In genomic region chr4:141771823-141772222, GRCm38 (mm10) we compare ENCODE assay signal across 26 mouse cellular contexts. TPM values are rescaled to one million over a fixed set of nuclear protein-coding genes. Genes with fewer than 3 reads are reported as not detected.
A peak's percentile ranks its signal among the peaks of the same experiment; 100 is the strongest.
DNase-seq lines count a peak whose midpoint lies in the region; ATAC-seq and TF ChIP-seq lines count a peak whose summit lies in the region.
"Had no signal": no experiment of that assay in that cellular context is flagged by ENCODE, and none has a peak within 500 bp of the region (broad histone marks: within the 10 kb centered on the region; RNA-seq: fewer than 3 reads in every experiment).

No protein-coding gene starts in this region.

- peaks cover 47 to 49% of the 10 kb centered on the region in 2 experiments for H3K4me1 ChIP-seq in liver, embryonic 14.5 days (replicated peaks; ENCODE audit: control insufficient read depth in 2 of 2, insufficient read depth in 2 of 2, low read length in 1 of 2)
- H3K4me1 ChIP-seq: hindbrain, embryonic 10.5 days had no signal

- TF ChIP-seq EP300 in liver, embryonic 14.5 days (IDR thresholded peaks at IDR 0.05; ENCODE audit: low read depth), result peak; percentile 29; the same call in 1 of the 2 replicates

- peak overlapping the region; percentile 50 for H3K27ac ChIP-seq in liver, embryonic 14.5 days
- H3K27ac ChIP-seq: embryonic facial prominence, embryonic 12.5 days; forebrain, embryonic 15.5 days; heart, embryonic 15.5 days; hindbrain, embryonic 10.5 days; hindbrain, embryonic 14.5 days had no signal

- H3K9ac ChIP-seq in liver, embryonic 14.5 days (replicated peaks), result no peak overlapping the region
- H3K9ac ChIP-seq: embryonic facial prominence, embryonic 12.5 days; forebrain, embryonic 15.5 days; heart, embryonic 15.5 days; hindbrain, embryonic 14.5 days had no signal

- peak; percentile 61 for DNase-seq in A20 (ENCODE audit: low read depth, low spot score)
- no peak for DNase-seq in liver, embryonic 14.5 days (ENCODE audit: low read depth in 3 of 3, low spot score in 3 of 3)
- no peak for DNase-seq in ovary, postnatal 10 days (ENCODE audit: low spot score)
- no peak for DNase-seq in cerebellum, adult 11 months
- DNase-seq in heart, adult 8-10 months (ENCODE audit: low spot score), result no peak
- DNase-seq: adrenal gland, postnatal 25 days; B cell, adult 2 months; cerebellum, adult 2 months; cerebellum, postnatal 10 days; gastrocnemius, postnatal 36 days; heart, adult 18-20 months had no signal

- 9% methylated on average over 8 of the region's 8 CpGs for WGBS in liver, embryonic 14.5 days (ENCODE audit: insufficient replicate concordance)

- peaks cover 41% of the 10 kb centered on the region for H3K36me3 ChIP-seq in liver, embryonic 14.5 days (replicated peaks; ENCODE audit: control insufficient read depth, insufficient read depth, low read depth)

- no peaks in the 10 kb centered on the region for H3K9me3 ChIP-seq in liver, embryonic 14.5 days (ENCODE audit: control insufficient read depth, low read length)
- H3K9me3 ChIP-seq: embryonic facial prominence, embryonic 12.5 days; forebrain, embryonic 15.5 days; heart, embryonic 15.5 days; hindbrain, embryonic 10.5 days had no signal

- TF ChIP-seq CTCF in liver, embryonic 14.5 days (IDR thresholded peaks at IDR 0.05; ENCODE audit: low read depth), result no peak

- ATAC-seq in common myeloid progenitor, adult 5-6 weeks (replicated peaks; ENCODE audit: low read depth, poor library complexity, severe bottlenecking), result peak; percentile 48
- ATAC-seq in liver, embryonic 14.5 days (ENCODE audit: insufficient read depth), result no peak
- ATAC-seq in megakaryocyte progenitor cell, adult 5-6 weeks (replicated peaks; ENCODE audit: poor library complexity), result peak; percentile 38
- ATAC-seq: activated CD4-positive, CD25-positive, alpha-beta regulatory T cell, adult 4 months; CD4-positive, CD25-positive, alpha-beta regulatory T cell, adult 4 months; forebrain, embryonic 15.5 days; Patski had no signal

- peak overlapping the region; percentile 20 for H3K4me2 ChIP-seq in liver, embryonic 14.5 days (ENCODE audit: low read depth)
- H3K4me2 ChIP-seq: embryonic facial prominence, embryonic 12.5 days; forebrain, embryonic 15.5 days; heart, embryonic 11.5 days; heart, embryonic 15.5 days; hindbrain, embryonic 14.5 days had no signal

- no peaks in the 10 kb centered on the region for H3K27me3 ChIP-seq in liver, embryonic 14.5 days (ENCODE audit: control insufficient read depth, insufficient read depth, low read length)
- H3K27me3 ChIP-seq: embryonic facial prominence, embryonic 12.5 days; forebrain, embryonic 15.5 days; heart, embryonic 15.5 days; Patski had no signal

- H3K4me3 ChIP-seq in liver, embryonic 14.5 days (ENCODE audit: insufficient read depth in 1 of 2, low read depth in 2 of 2, low read length in 2 of 2), result no peak overlapping the region
- H3K4me3 ChIP-seq: embryonic facial prominence, embryonic 12.5 days; forebrain, embryonic 15.5 days; heart, embryonic 15.5 days; hindbrain, embryonic 10.5 days had no signal

RNA-seq across cellular contexts. Expression of gene Dnajc16, which starts 18.9 kb away (rescaled TPM):
- 4.9 and 9.0 TPM in 2 replicates for total RNA-seq in common myeloid progenitor, adult 5-6 weeks (2017)
- polyA plus RNA-seq in liver, embryonic 14.5 days (2012; rRNA removed), result 2.4 and 2.8 TPM in 2 replicates
- 1.4 and 1.7 TPM in 2 replicates for polyA plus RNA-seq in liver, embryonic 14.5 days (2014; fragmentation: Nextera tagmentation; extraction: Ambion mirVana)
- 4.8 and 6.5 TPM in 2 replicates for total RNA-seq in megakaryocyte progenitor cell, adult 5-6 weeks (2015)
- 5.9 and 6.4 TPM in 2 replicates for total RNA-seq in megakaryocyte progenitor cell, adult 5-6 weeks (2017)
- total RNA-seq in heart, adult 8-10 months (2022), result 10 to 100 TPM; 23.2 to 28.7 (median 25.0) TPM

RNA-seq across cellular contexts. Expression of gene Casp9, which starts 21.6 kb away (rescaled TPM):
- total RNA-seq in common myeloid progenitor, adult 5-6 weeks (2017), result 12.1 and 14.2 TPM in 2 replicates
- polyA plus RNA-seq in liver, embryonic 14.5 days (2012; rRNA removed), result 7.5 and 7.6 TPM in 2 replicates
- 5.8 and 6.5 TPM in 2 replicates for polyA plus RNA-seq in liver, embryonic 14.5 days (2014; fragmentation: Nextera tagmentation; extraction: Ambion mirVana)
- total RNA-seq in megakaryocyte progenitor cell, adult 5-6 weeks (2015), result 5.8 and 6.4 TPM in 2 replicates
- 8.1 and 9.3 TPM in 2 replicates for total RNA-seq in megakaryocyte progenitor cell, adult 5-6 weeks (2017)
- total RNA-seq in heart, adult 8-10 months (2022), result 10 to 100 TPM in 2 of 4 experiments, 1 to 10 TPM in 2; 7.9 to 10.7 (median 10.0) TPM

RNA-seq across cellular contexts. Expression of gene Agmat, which starts 25.4 kb away (rescaled TPM):
- not detected in 2 replicates for total RNA-seq in common myeloid progenitor, adult 5-6 weeks (2017)
- 11.2 and 14.4 TPM in 2 replicates for polyA plus RNA-seq in liver, embryonic 14.5 days (2012; rRNA removed)
- polyA plus RNA-seq in liver, embryonic 14.5 days (2014; fragmentation: Nextera tagmentation; extraction: Ambion mirVana), result 18.1 and 18.7 TPM in 2 replicates
- total RNA-seq in megakaryocyte progenitor cell, adult 5-6 weeks (2015), result not detected in 2 replicates
- total RNA-seq in megakaryocyte progenitor cell, adult 5-6 weeks (2017), result not detected in 2 replicates
- under 1 TPM in 3 of 4 experiments, not detected in 1; 0.44 to 0.66 (median 0.63) TPM for total RNA-seq in heart, adult 8-10 months (2022)
- total RNA-seq: gastrocnemius, adult 8-10 months had no signal
- polyA plus RNA-seq: activated CD4-positive, CD25-positive, alpha-beta regulatory T cell, adult 4 months; CD4-positive, CD25-positive, alpha-beta regulatory T cell, adult 4 months; embryonic facial prominence, embryonic 12.5 days; forebrain, embryonic 11.5 days; forebrain, embryonic 15.5 days; hindbrain, embryonic 10.5 days; Patski had no signal

RNA-seq across cellular contexts. Expression of gene Ddi2, which starts 48.6 kb away (rescaled TPM):
- 27.4 and 30.6 TPM in 2 replicates for total RNA-seq in common myeloid progenitor, adult 5-6 weeks (2017)
- 6.7 and 9.5 TPM in 2 replicates for polyA plus RNA-seq in liver, embryonic 14.5 days (2012; rRNA removed)
- polyA plus RNA-seq in liver, embryonic 14.5 days (2014; fragmentation: Nextera tagmentation; extraction: Ambion mirVana), result 9.2 and 11.4 TPM in 2 replicates
- 15.0 and 18.7 TPM in 2 replicates for total RNA-seq in megakaryocyte progenitor cell, adult 5-6 weeks (2015)
- total RNA-seq in megakaryocyte progenitor cell, adult 5-6 weeks (2017), result 23.7 and 29.4 TPM in 2 replicates
- total RNA-seq in heart, adult 8-10 months (2022), result 10 to 100 TPM; 26.1 to 34.6 (median 29.1) TPM

RNA-seq across cellular contexts. Expression of gene Cela2a, which starts 54.1 kb away (rescaled TPM):
- total RNA-seq in common myeloid progenitor, adult 5-6 weeks (2017), result not detected in 2 replicates
- polyA plus RNA-seq in liver, embryonic 14.5 days (2012; rRNA removed), result not detected in 2 replicates
- polyA plus RNA-seq in liver, embryonic 14.5 days (2014; fragmentation: Nextera tagmentation; extraction: Ambion mirVana), result not detected in 2 replicates
- total RNA-seq in megakaryocyte progenitor cell, adult 5-6 weeks (2015), result not detected in 2 replicates
- not detected in 2 replicates for total RNA-seq in megakaryocyte progenitor cell, adult 5-6 weeks (2017)
- 1 to 10 TPM in 1 of 4 experiments, not detected in 3; 1.0 TPM for total RNA-seq in heart, adult 8-10 months (2022)
- total RNA-seq: adrenal gland, adult 18-20 months; gastrocnemius, adult 8-10 months; gastrocnemius, postnatal 36 days; heart, adult 18-20 months; heart, postnatal 25 days had no signal
- polyA plus RNA-seq: CD4-positive, CD25-positive, alpha-beta regulatory T cell, adult 4 months; embryonic facial prominence, embryonic 12.5 days; forebrain, embryonic 11.5 days; forebrain, embryonic 15.5 days; heart, embryonic 11.5 days; hindbrain, embryonic 10.5 days; hindbrain, embryonic 14.5 days; Patski had no signal
